Mouse (Mus musculus) 3134 (cell line): ENCODE results near the gene Myom1.

ENCODE experiments used
- DNase-seq: peaks from one replicate; pipeline ENCODE4 v3.0.0-alpha.2; 2011; ENCODE audit warnings: low spot score; ENCODE audit not compliant: insufficient read length; ENCODE audit errors: extremely low read depth

The Myom1 gene

DNA sequence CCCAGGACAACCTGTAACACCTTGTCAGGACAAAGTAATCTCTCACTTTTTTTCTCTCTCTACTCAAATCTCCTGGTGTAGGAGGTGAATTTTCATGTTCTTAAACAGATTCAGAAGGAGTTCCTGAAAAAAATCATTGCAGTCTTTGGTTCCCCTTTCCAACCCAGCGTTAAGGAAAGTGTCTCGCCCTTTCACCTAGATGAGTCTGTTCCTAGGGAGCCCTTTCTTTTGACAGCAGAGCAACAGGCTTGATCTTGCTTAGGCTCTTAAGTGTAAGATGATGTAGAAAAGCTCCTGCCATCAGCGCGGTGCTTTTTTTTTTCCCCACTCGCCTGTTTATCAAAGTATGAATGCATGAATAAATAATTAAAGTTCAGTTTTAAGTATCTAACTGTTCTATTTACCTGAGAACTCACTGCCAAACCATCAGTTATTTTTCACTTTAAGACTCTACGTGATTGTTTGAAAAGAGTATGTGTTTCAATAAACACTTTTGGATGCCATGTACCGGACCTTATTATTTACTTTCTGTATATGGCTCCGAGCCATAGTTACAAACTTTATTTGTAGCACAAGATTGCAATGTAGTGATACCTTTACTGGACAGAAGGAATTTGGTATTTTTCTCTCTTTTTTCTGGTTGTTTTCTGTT lies 94.2 kb downstream of the Myom1 start:
- no peak for DNase-seq

DNA sequence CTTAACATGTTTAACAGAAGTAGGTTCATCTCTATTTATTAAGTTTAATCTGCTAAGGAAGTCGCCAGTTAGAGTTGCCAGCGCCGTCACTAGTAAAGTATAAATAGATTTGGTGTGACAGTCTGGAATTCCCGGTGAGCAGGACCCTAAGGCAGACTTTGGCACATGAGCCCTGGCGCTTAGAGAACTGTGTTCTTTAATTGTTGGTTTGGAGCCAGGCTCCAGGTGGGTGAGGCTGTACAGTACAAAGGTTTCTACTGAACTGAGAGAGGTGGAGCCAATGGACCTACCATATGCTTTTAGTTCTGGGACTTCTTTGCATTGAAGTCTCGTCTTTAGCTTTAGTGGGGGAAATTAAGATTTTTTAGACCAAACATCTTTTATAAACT lies 94.8 kb downstream of the Myom1 start:
- no peak for DNase-seq

DNA sequence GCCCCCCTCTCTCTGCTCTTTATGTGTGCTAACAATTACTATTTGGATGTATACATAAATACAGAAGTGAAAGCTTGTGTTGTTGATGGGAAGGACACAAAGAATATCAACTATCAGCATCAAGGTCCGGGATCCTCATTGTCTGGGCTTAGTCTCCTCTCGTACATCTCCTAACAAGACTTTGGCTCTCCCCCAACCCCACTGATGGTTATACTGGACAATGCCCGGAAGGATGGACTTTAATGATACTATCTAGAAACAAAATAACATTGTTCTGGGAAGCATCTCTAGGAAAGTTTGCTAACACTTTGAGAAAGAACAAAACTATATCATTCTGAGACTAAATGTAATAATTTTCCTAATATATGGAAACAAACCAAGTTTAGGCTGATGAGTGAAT lies 96.2 kb downstream of the Myom1 start:
- no peak for DNase-seq

DNA sequence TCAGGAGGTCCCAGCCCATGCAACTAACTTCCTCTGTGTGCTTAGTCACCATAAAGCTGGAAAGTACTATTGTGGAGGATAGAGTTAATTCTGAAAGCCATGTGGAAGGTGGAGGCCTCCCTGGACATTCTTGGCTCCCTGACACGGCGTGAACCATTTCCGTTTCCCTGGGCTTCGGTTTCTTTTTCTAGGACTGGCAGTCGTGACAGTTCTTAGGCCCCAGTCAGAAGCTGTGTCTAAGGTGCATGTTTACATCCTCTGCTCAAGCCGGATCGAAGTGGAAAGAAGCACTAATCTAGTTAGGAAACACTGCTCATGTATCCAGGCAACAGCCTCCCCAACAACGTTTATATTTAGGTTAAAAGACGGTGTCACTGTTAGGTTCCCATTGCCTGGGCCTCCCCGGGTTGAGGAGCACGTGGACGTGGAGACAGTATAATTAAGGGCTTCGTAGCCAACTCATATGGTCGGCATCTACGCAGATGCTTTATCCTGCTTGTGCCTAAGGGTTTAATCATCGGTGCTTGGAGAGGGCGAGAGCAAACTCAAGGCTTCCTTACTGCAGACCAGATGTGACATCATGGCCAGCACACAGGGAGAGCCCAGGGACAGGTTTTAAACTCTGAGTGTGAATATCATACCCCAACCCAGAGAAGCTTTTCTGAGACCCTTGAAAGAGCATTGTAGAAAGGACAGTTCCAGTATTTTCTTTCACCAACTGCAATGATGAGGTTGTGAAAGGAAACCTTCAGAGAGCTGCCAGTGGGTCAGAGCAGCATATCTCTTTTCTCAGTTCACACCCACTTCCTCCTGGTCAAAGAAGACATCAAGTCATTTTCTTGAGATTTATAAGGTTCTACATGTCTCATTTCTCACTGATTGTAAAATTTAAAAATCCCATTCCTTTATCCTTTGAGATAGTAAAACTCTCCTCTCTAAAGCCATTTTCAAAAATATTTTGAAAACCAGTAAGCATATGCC lies 100.4 kb downstream of the Myom1 start:
- DNase-seq: no peak

DNA sequence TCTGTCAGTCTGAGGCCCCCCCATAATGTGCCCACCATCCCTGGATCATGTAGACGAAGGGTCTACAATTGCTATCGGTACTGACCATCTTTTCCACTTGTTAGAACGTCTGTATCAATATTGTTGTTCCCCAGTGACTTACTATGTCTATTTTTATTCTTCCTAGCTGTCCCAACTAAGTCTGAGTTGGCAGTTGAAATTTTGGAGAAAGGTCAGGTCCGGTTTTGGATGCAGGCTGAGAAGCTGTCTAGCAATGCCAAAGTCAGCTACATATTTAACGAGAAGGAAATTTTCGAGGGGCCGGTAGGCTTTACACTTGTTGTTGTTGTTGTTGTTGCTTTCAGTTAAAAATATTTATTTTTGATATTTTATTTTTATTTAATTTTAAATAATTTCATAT lies 102.9 kb downstream of the Myom1 start:
- DNase-seq: no peak

DNA sequence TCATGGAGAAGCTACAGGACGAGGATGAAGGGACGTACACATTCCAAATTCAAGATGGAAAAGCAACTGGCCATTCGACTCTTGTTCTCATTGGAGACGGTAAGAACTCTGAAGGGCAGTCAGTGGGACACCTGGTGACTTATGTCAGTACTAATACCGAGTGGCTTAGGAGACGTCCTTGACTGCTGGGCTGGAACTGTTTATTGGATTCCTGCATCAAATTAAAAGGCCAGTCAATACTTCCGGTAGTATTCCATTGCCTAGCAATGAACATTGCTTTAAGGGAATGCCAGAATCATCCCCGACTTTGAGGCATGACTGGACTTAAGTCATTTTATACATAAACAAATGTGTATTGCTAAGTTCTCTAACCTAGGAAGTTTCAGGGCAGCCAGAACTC lies 103.8 kb downstream of the Myom1 start:
- no peak for DNase-seq

DNA sequence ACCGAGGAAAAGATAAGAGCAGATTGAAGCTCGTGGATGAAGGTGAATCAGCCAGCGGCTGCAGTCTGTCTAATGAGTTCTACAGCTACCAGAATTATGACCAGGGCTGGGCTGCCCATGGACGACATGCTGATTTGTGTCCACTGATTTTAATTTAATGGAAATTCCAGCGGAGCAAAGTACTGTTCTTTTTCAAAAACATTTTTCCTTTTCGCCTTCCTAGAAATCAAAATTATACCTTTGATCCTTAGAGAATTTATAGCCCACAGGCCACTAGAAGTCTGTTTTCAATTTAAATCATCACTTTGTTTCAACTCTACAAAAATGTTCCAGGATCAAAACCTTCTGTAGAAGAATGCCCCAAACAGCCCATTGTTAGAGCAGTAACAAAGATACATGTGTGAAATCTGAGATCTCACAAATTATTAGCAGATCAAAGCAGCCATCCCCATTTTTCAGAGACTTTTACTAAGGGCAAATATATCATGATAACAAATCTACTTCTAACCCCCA lies 108.4 kb downstream of the Myom1 start:
- DNase-seq: no peak

DNA sequence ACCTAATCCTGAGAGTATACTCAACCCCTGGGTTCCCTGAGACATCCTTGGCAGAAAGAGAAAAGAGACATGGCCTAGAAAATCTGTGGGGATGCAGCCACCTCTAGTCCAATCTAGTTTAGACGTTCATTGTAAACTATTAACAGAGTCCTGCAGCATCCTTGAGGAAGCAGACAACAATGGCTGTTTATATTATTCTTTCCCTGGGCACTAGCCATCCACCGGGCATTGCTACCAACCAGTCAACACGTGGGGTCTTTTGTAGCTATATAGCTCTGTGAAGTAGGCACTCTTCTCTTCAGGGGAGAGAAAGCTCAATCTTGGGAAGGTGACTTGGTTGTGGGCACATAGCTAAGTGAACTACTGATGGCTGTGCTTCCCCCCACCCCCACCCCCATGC lies 110.3 kb downstream of the Myom1 start:
- no peak for DNase-seq

DNA sequence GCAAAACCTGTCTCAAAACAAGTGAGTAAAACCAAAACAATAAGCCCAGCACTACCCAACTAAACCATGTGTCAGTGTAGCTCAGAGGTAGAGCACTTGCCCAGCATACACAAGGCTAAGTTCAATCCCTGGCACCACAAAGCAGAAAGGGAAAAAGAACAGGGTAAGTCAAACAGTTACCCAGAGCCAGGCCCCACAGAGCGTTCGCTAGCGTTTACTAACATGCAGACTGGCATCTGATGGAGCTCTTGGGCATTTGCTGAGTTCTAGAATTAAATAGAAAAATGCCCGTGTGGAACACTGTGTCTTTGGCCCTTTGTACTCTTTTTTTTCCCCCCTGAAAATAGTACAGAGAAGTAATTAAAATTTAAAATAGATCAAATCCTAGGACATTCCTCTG lies 111.8 kb downstream of the Myom1 start:
- no peak for DNase-seq

DNA sequence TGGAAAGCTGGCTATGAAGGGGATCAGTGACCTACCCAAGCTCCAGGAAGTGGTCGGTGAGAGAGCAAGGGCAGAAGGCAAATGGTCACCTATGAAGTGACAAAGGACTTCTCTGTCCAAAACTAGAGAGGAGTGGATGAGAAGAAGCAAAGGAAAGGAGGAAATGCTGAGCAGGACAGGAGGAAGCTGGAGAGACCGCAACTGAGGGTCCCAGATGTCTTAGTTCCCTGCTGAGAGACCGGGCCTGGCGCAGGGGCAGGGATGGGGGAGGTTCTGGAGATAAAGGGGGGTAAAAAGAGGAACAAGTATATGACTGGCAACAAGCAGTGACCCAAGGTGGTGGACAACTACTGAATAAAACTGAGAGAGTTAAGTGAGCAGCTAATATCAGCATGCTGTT lies 115.5 kb downstream of the Myom1 start:
- DNase-seq: no peak

DNA sequence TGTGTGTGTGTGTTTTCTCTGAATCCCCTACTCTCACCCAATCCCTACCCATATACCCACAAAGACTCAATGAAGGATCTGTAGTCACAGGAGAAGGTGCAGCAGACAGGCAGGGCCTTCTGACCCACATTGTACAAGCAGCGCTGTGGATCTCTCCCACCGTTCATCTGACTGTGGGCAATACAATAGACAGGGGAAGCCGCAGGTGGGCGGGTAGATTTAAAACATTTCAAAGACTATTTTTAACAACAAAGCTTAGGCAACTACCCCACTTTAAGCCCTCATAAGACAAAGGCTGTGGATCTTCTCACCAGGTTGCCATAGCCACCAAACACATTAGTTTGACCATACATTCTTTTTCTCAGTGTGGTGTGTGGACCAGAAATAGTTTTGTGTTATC lies 116.2 kb downstream of the Myom1 start:
- DNase-seq: no peak

DNA sequence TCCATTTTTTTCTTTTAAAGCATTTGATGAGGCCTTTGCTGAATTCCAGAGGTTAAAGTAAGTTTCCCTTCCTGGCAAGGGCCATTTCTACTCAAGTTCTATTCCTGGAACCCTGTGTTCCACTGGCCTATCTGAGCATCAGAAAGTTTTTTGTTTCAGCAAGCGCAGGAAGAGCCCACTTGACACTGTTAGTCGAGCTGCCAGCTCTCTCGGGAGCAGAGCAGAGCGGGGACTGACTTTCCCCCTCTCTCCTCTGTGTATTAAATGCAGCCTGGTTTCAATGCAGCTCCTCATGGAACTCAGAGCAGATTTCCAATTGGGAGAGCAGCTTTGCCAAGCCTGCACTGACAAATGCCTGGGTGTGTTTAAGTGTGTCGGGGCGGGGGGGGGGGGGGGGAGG lies 118.2 kb downstream of the Myom1 start:
- DNase-seq: no peak

DNA sequence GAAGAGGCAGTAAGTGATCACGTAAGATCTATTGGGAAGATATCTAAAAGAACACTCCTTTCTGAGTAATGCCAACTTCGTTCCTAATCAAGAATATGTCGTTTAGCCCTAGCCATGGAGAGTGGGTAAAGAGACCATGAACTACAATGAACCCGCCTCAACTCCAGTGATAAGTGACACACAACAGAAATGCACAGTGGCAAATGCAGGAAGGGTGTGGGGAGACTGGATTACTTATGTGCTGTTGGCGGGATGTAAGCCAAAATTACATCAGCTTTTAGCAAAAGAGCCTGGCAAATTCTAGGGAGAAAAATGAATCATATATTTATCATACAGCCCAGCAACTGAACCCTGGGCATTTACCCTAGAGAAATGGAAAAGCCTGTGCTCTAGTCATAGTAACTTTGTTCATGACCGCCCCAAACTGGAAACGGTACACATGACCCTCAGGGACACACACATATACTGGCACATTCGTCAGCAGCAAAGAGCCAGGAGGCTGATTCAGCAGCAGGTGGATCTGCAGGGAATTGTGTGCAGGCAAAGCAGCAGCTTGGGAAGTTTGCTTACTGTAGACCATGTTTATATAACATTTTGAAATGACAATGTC lies 121.7 kb downstream of the Myom1 start:
- DNase-seq: no peak

DNA sequence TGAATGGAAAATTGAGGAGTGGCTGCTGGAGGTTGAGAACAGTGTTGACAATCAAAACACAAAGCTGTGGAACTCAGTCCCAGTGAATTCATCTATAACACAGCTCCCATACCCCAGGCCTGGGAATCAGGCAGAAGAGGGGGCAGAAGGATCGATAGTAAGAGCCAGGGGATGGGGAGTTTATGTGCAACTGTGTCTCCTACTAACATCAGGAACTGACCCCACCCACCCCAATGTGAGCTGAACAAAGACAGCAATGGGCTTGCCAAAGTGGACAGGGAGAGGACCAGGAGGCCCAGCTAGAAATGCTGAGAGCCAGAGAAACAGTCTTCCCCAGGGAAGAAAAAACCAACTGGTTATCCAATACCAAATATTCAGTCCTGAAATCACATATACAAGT lies 122.2 kb downstream of the Myom1 start:
- DNase-seq: no peak

DNA sequence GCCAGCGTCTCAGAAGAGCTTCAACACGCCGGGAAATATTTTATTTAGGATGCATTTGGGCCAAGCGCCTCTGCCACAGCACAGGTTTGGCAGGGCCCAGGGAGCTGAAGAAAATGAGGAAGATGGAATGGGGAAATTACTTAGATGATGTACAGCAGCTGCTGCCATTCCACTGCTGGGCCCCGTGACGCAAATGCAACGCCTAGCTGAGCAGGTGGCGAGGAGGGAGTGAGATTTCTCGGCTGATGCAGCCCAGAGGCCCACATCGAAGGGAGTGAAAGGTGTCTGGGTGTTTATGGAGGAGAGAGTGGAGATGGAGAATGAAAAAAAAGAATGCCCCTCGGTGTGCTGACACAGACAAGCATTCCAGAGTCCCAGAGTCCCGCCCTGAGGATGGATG lies 123.1 kb downstream of the Myom1 start:
- no peak for DNase-seq

DNA sequence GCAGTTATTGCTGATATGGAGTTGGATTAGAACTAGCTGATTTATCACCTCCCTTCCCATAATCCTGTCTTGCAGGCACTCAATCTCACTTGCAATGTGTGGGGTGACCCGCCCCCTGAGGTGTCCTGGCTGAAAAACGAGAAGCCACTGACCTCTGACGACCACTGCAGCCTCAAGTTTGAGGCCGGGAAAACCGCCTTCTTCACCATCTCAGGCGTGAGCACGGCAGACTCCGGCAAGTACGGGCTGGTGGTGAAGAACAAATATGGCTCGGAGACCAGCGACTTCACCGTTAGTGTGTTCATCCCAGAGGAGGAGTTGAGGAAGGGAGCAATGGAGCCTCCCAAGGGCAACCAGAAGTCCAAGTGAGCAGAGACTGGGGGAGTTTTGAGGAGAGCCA lies 123.6 kb downstream of the Myom1 start:
- DNase-seq: no peak

DNA sequence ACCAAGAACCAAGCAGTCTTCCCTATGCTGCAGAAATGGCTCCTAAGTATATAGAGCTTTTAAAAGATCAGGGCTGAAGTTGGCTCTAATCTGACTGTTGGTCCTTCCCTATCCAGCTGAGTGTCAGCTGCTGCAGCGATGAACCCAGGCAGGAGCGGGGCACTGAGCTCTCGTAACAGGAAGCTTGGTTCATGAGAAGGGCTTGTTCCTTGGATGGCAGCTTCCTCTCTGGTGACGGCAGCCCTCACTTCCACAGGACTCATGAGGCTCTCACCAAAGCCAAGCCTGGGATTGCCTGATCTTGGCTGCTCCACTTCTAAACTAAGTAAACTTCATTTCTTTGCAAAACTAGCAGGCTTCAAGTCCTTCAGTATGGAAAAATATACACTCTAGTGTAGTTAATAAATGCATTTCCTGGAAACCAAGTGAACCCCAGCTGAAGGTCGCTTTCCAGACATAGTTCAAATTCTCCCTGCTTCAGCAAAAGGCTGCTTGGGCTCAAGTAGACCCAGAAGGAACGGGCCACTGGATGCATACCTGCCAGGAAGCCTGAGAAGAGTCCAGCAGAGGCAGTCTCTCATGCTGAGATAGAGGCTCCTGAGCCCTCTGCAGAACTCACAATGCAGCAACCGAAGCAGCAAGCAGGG lies 125.2 kb downstream of the Myom1 start:
- no peak for DNase-seq

DNA sequence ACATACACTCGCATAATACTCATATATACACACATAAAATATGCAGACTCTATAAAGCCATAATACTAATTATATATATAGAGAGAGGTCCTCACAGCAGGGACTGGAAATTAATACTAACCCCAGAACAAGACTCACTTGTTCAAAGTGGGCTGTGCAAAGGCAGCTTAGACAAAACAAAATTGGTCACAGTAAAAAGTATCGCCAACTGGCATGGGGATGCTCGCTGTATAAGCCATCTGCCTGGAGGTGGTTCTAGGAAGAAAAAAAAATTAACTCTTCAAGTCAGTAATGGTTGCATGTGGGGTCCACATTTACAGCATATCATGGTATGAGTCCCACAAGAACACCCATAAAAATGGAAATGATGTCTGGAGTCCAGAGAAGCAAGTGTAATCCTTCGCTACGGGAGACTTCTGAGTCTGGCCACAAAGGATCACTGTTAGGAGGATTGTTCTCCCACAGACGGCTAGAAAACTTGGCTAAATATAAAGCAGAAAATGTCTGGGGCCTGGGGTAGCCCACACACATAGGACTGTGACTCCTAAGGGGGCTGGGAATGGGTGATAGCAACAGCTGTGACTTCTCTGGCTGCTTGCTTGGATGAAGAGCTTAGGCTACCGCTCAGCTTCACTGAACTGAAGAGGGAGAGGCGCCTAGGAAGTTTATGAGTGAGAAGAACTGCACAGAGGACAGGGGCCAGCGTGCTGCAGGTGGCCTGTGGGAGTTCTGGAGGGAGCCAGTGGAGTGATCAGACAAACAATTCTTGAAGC lies 127.2 kb downstream of the Myom1 start:
- no peak for DNase-seq

DNA sequence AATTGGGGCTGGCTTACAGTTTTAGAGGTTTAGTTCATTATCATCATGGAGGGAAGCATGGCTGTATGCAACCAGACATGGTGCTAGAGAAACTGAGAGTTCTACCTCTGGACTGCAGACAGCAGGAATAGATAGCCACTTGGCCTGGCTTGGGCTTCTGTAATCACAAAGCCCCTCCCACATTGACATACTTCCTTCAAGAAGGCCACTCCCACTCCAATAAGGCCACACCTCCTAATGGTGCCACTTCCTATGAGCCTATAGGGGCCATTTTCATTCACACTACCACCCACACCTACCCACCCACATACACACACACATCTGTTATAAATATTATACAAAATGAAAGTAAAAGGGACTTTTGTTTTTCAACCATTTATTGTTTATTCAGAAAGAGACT lies 129.8 kb downstream of the Myom1 start:
- peak; percentile 35 for DNase-seq

DNA sequence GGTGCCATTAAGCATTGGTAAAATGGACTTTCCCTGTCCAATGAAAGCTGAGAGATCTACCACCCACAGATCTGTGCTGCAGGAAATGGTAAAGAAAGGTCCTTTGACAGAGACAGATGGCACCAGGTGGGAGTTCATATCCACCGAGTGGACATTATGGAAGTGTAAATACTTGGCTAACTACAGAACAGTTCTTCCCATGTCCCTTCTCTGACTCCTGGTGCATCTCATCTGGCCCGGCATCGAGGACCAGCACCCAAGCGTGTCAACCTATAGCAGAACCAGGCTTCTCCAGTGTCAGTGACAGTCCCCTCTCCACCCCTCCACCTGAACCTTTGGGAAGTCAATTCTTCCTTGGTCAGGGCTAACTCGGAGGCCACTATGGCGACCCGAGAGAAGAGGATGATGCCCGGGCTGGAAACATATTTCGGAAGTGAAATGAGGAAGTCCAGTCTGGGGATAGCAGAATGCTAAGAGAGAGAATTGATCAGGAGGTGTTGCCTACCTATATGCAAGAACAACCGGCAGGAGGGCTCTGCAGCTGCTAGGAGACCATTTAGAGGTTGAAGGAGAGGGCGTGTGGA lies 130.5 kb downstream of the Myom1 start:
- DNase-seq: no peak
